Mouse (Mus musculus): ENCODE data around the gene Iqsec3.
A peak's percentile ranks its signal among the peaks of the same experiment; 100 is the strongest.

Gene Iqsec3

GRCm38 (mm10) chr6:121454549-121455494 is 18.7 kb downstream of the Iqsec3 start:
- no peak for DNase-seq

- no peak for DNase-seq
These were observed 19.7 kb downstream of the Iqsec3 start for GRCm38 (mm10) chr6:121453776-121454175.

- DNase-seq: no peak
These were observed 21.8 kb downstream of the Iqsec3 start for GRCm38 (mm10) chr6:121451703-121452102.

- DNase-seq: no peak
These were observed 32.7 kb downstream of the Iqsec3 start for GRCm38 (mm10) chr6:121440696-121441220.

- DNase-seq: no peak
These were observed 48.6 kb downstream of the Iqsec3 start for GRCm38 (mm10) chr6:121424830-121425229.

- no peak for DNase-seq
These were observed 49.1 kb downstream of the Iqsec3 start for GRCm38 (mm10) chr6:121424403-121424802.

GRCm38 (mm10) chr6:121412558-121413297 is 60.8 kb downstream of the Iqsec3 start:
- DNase-seq: no peak

GRCm38 (mm10) chr6:121407571-121408011 is 65.9 kb downstream of the Iqsec3 start:
- no peak for DNase-seq

- no peak for DNase-seq
These were observed 68.2 kb downstream of the Iqsec3 start for GRCm38 (mm10) chr6:121405311-121405710.

- no peak for DNase-seq
These were observed 70.7 kb downstream of the Iqsec3 start for GRCm38 (mm10) chr6:121402661-121403244.

- DNase-seq: no peak
These were observed 71.4 kb downstream of the Iqsec3 start for GRCm38 (mm10) chr6:121401826-121402660.

GRCm38 (mm10) chr6:121401140-121401539 is 72.3 kb downstream of the Iqsec3 start:
- no peak for DNase-seq

GRCm38 (mm10) chr6:121392610-121393252 is 80.7 kb downstream of the Iqsec3 start:
- DNase-seq: no peak

- DNase-seq: no peak
These were observed 88.1 kb downstream of the Iqsec3 start for GRCm38 (mm10) chr6:121385397-121385796.

GRCm38 (mm10) chr6:121382071-121382470 is 91.4 kb downstream of the Iqsec3 start:
- no peak for DNase-seq

GRCm38 (mm10) chr6:121380576-121380975 is 92.9 kb downstream of the Iqsec3 start:
- no peak for DNase-seq

- DNase-seq: no peak
These were observed 95.2 kb downstream of the Iqsec3 start for GRCm38 (mm10) chr6:121378256-121378655.

GRCm38 (mm10) chr6:121376159-121376558 is 97.3 kb downstream of the Iqsec3 start:
- no peak for DNase-seq

GRCm38 (mm10) chr6:121371197-121371980 is 102.1 kb downstream of the Iqsec3 start:
- no peak for DNase-seq

- DNase-seq: no peak
These were observed 106.4 kb downstream of the Iqsec3 start for GRCm38 (mm10) chr6:121367099-121367498.

GRCm38 (mm10) chr6:121366537-121366936 is 106.9 kb downstream of the Iqsec3 start:
- DNase-seq: peak; percentile 12
